Mouse (Mus musculus): ENCODE results near the gene Adam10.

GRCm38 (mm10) chr9:70806069-70806468 is 127.3 kb downstream of the Adam10 start:
- TF ChIP-seq CTCF (IDR thresholded peaks at IDR 0.05), result no peak
- TF ChIP-seq EP300 (IDR thresholded peaks at IDR 0.05), result no peak
